Mouse (Mus musculus): ENCODE data around the gene Caln1. TPM values are rescaled to one million over a fixed set of nuclear protein-coding genes. Genes with fewer than 3 reads are reported as not detected.
"Not testable (repeated sequence)": the region's sequence is repeated elsewhere in the genome, so short reads cannot be mapped to it uniquely, and the experiment has no call there.

The Caln1 gene
- polyA plus RNA-seq, 1 experiment: not detected

- TF ChIP-seq POLR2A (IDR thresholded peaks at IDR 0.05; ENCODE audit: insufficient read depth, low read depth, low read length) (no peak), CTCF (IDR thresholded peaks at IDR 0.05; ENCODE audit: insufficient read depth, low read depth, low read length) (no peak)
- Histone ChIP-seq H3K4me1 (ENCODE audit: control insufficient read depth, insufficient read depth, low read length) (no peaks in the 10 kb centered on the region), H3K27ac (ENCODE audit: insufficient read depth, low read depth, low read length) (no peak overlapping the region), H3K4me3 (ENCODE audit: insufficient read depth, low read depth, low read length) (no peak overlapping the region)
- WGBS: 53% methylated on average over 5 of the region's 5 CpGs
These were observed 254.0 kb downstream of the Caln1 start for GRCm38 (mm10) chr5:130623206-130623605.

- WGBS: 73% methylated on average over 2 of the region's 2 CpGs
- H3K4me1 ChIP-seq (ENCODE audit: control insufficient read depth, insufficient read depth, low read length): no peaks in the 10 kb centered on the region
- no peak overlapping the region for H3K4me3 ChIP-seq (ENCODE audit: insufficient read depth, low read depth, low read length)
- TF ChIP-seq CTCF (IDR thresholded peaks at IDR 0.05; ENCODE audit: insufficient read depth, low read depth, low read length) (no peak), POLR2A (IDR thresholded peaks at IDR 0.05; ENCODE audit: insufficient read depth, low read depth, low read length) (no peak)
- H3K27ac ChIP-seq (ENCODE audit: insufficient read depth, low read depth, low read length): no peak overlapping the region
These were observed 258.5 kb downstream of the Caln1 start for GRCm38 (mm10) chr5:130627800-130628199.

- WGBS: 79% methylated on average over 2 of the region's 2 CpGs
These were observed 266.1 kb downstream of the Caln1 start for GRCm38 (mm10) chr5:130635397-130635796.

GRCm38 (mm10) chr5:130641881-130642280 lies 272.6 kb downstream of the Caln1 start:
- Histone ChIP-seq H3K4me1 (ENCODE audit: control insufficient read depth, insufficient read depth, low read length) (no peaks in the 10 kb centered on the region), H3K4me3 (ENCODE audit: insufficient read depth, low read depth, low read length) (no peak overlapping the region), H3K27ac (ENCODE audit: insufficient read depth, low read depth, low read length) (no peak overlapping the region)
- WGBS: 84% methylated on average over 2 of the region's 2 CpGs
- TF ChIP-seq POLR2A (IDR thresholded peaks at IDR 0.05; ENCODE audit: insufficient read depth, low read depth, low read length): no peak
- TF ChIP-seq CTCF (IDR thresholded peaks at IDR 0.05; ENCODE audit: insufficient read depth, low read depth, low read length): no peak

More at GRCm38 (mm10) chr5:130635397-130635796, 266.1 kb downstream of the Caln1 start:
- no peak overlapping the region for H3K4me3 ChIP-seq (ENCODE audit: insufficient read depth, low read depth, low read length)
- no peak overlapping the region for H3K27ac ChIP-seq (ENCODE audit: insufficient read depth, low read depth, low read length)
- TF ChIP-seq CTCF (IDR thresholded peaks at IDR 0.05; ENCODE audit: insufficient read depth, low read depth, low read length) (no peak), POLR2A (IDR thresholded peaks at IDR 0.05; ENCODE audit: insufficient read depth, low read depth, low read length) (no peak)
- no peaks in the 10 kb centered on the region for H3K4me1 ChIP-seq (ENCODE audit: control insufficient read depth, insufficient read depth, low read length)

- not testable (repeated sequence) for H3K4me3 ChIP-seq (ENCODE audit: insufficient read depth, low read depth, low read length); H3K27ac ChIP-seq (ENCODE audit: insufficient read depth, low read depth, low read length); H3K4me1 ChIP-seq (ENCODE audit: control insufficient read depth, insufficient read depth, low read length)
- 82% methylated on average over 2 of the region's 2 CpGs for WGBS
These were observed 276.9 kb downstream of the Caln1 start for GRCm38 (mm10) chr5:130646126-130646525.

- H3K27ac ChIP-seq (ENCODE audit: insufficient read depth, low read depth, low read length): no peak overlapping the region
- WGBS: 78% methylated on average over 3 of the region's 3 CpGs
- TF ChIP-seq POLR2A (IDR thresholded peaks at IDR 0.05; ENCODE audit: insufficient read depth, low read depth, low read length) (no peak), CTCF (IDR thresholded peaks at IDR 0.05; ENCODE audit: insufficient read depth, low read depth, low read length) (no peak)
- H3K4me1 ChIP-seq (ENCODE audit: control insufficient read depth, insufficient read depth, low read length): no peaks in the 10 kb centered on the region
- no peak overlapping the region for H3K4me3 ChIP-seq (ENCODE audit: insufficient read depth, low read depth, low read length)
These were observed 288.9 kb downstream of the Caln1 start for GRCm38 (mm10) chr5:130658141-130658540.

- no peaks in the 10 kb centered on the region for H3K4me1 ChIP-seq (ENCODE audit: control insufficient read depth, insufficient read depth, low read length)
- H3K27ac ChIP-seq (ENCODE audit: insufficient read depth, low read depth, low read length): no peak overlapping the region
- WGBS: 68% methylated on average over 1 of the region's 1 CpGs
- H3K4me3 ChIP-seq (ENCODE audit: insufficient read depth, low read depth, low read length): no peak overlapping the region
- TF ChIP-seq CTCF (IDR thresholded peaks at IDR 0.05; ENCODE audit: insufficient read depth, low read depth, low read length): no peak
- TF ChIP-seq POLR2A (IDR thresholded peaks at IDR 0.05; ENCODE audit: insufficient read depth, low read depth, low read length): no peak
These were observed 296.8 kb downstream of the Caln1 start for GRCm38 (mm10) chr5:130666091-130666490.

- WGBS: 40% methylated on average over 3 of the region's 3 CpGs
- no peaks in the 10 kb centered on the region for H3K4me1 ChIP-seq (ENCODE audit: control insufficient read depth, insufficient read depth, low read length)
- no peak overlapping the region for H3K27ac ChIP-seq (ENCODE audit: insufficient read depth, low read depth, low read length)
- no peak overlapping the region for H3K4me3 ChIP-seq (ENCODE audit: insufficient read depth, low read depth, low read length)
- no peak for TF ChIP-seq POLR2A (IDR thresholded peaks at IDR 0.05; ENCODE audit: insufficient read depth, low read depth, low read length)
- no peak for TF ChIP-seq CTCF (IDR thresholded peaks at IDR 0.05; ENCODE audit: insufficient read depth, low read depth, low read length)
These were observed 303.3 kb downstream of the Caln1 start for GRCm38 (mm10) chr5:130672588-130672987.

- Histone ChIP-seq H3K27ac (ENCODE audit: insufficient read depth, low read depth, low read length) (no peak overlapping the region), H3K4me3 (ENCODE audit: insufficient read depth, low read depth, low read length) (no peak overlapping the region), H3K4me1 (ENCODE audit: control insufficient read depth, insufficient read depth, low read length) (no peaks in the 10 kb centered on the region)
- TF ChIP-seq CTCF (IDR thresholded peaks at IDR 0.05; ENCODE audit: insufficient read depth, low read depth, low read length) (no peak), POLR2A (IDR thresholded peaks at IDR 0.05; ENCODE audit: insufficient read depth, low read depth, low read length) (no peak)
- whole genome bisulfite sequencing: 80% methylated on average over 3 of the region's 3 CpGs
These were observed 303.8 kb downstream of the Caln1 start for GRCm38 (mm10) chr5:130673092-130673491.

GRCm38 (mm10) chr5:130677895-130678294 lies 308.6 kb downstream of the Caln1 start:
- Histone ChIP-seq H3K4me3 (ENCODE audit: insufficient read depth, low read depth, low read length) (no peak overlapping the region), H3K4me1 (ENCODE audit: control insufficient read depth, insufficient read depth, low read length) (no peaks in the 10 kb centered on the region), H3K27ac (ENCODE audit: insufficient read depth, low read depth, low read length) (no peak overlapping the region)
- no peak for TF ChIP-seq CTCF (IDR thresholded peaks at IDR 0.05; ENCODE audit: insufficient read depth, low read depth, low read length)
- TF ChIP-seq POLR2A (IDR thresholded peaks at IDR 0.05; ENCODE audit: insufficient read depth, low read depth, low read length): no peak
- WGBS: 87% methylated on average over 2 of the region's 2 CpGs

Measured in olfactory bulb, adult 2 months (tissue).